Mouse (Mus musculus) thymus, adult 2 months (tissue): ENCODE measurements around the gene Zyx.

Source experiments
- CTCF ChIP-seq: fragments of 200-500 bp; IDR thresholded peaks from 2 replicates; pipeline ENCODE4 v1.5.1; 2012; ENCODE audit warnings: mild to moderate bottlenecking, control low read depth, low read length, moderate library complexity, borderline replicate concordance; ENCODE audit not compliant: control insufficient read depth, poor library complexity, insufficient read depth; ENCODE audit errors: extremely low read depth
- POLR2A ChIP-seq: fragments of 200-500 bp; IDR thresholded peaks from 2 replicates; pipeline ENCODE4 v1.6.1; 2012; ENCODE audit warnings: mild to moderate bottlenecking, low read length, control low read depth, moderate library complexity; ENCODE audit not compliant: control insufficient read depth, poor library complexity, insufficient read depth; ENCODE audit errors: extremely low read depth

- no peak for TF ChIP-seq CTCF
- TF ChIP-seq POLR2A, result no peak
Observed at GRCm38 (mm10) chr6:42364066-42364465, 14.6 kb downstream of the Zyx start.
